Comparison of ENCODE assay signal across 21 mouse cellular contexts in genomic region chr2:141155972-141156371, GRCm38 (mm10).
DNase-seq lines count a peak whose midpoint lies in the region; ATAC-seq and TF ChIP-seq lines count a peak whose summit lies in the region.
"Had no signal": no experiment of that assay in that cellular context is flagged by ENCODE, and none has a peak within 500 bp of the region (broad histone marks: within the 10 kb centered on the region; RNA-seq: fewer than 3 reads in every experiment).

No protein-coding gene starts in this region.

- no peak overlapping the region for H3K4me3 ChIP-seq in cerebellum, adult 2 months (replicated peaks; ENCODE audit: insufficient read depth, low read depth, low read length)
- no peak overlapping the region for H3K4me3 ChIP-seq in stomach, postnatal 0 days (ENCODE audit: low read depth, low read length)
- H3K4me3 ChIP-seq: gastrocnemius, adult 2 months; hindbrain, embryonic 10.5 days; limb, embryonic 12.5 days had no signal

- intact Hi-C loops in left cerebral cortex, postnatal 4 days (cut with DNase I), result no loop called here

- no peak overlapping the region for H3K9ac ChIP-seq in stomach, postnatal 0 days (ENCODE audit: low read length)
- H3K9ac ChIP-seq: limb, embryonic 12.5 days; liver, postnatal 0 days had no signal

- peak; percentile 32 for DNase-seq in left cerebral cortex, postnatal 4 days
- no peak for DNase-seq in left cerebral cortex, adult 8-10 months (ENCODE audit: low spot score in 2 of 2)
- DNase-seq in cerebellum, adult 2 months, result peak; percentile 62 to 77
- peak; percentile 62 to 65 for DNase-seq in cerebellum, postnatal 25 days
- DNase-seq in lung, postnatal 25 days (ENCODE audit: low spot score), result no peak
- DNase-seq in stomach, postnatal 0 days (ENCODE audit: low spot score), result no peak
- no peak for DNase-seq in adrenal gland, postnatal 25 days
- DNase-seq: adrenal gland, postnatal 14 days; gastrocnemius, adult 2 months; kidney, adult 18-20 months; liver, postnatal 0 days; lung, postnatal 10 days; thymus, adult 2 months had no signal

- TF ChIP-seq POLR2A in cerebellum, adult 2 months (IDR thresholded peaks at IDR 0.05; ENCODE audit: borderline replicate concordance, insufficient read depth, low read length), result no peak

- no peaks in the 10 kb centered on the region for H3K36me3 ChIP-seq in stomach, postnatal 0 days (ENCODE audit: control insufficient read depth, insufficient read depth, low read length)
- H3K36me3 ChIP-seq: hindbrain, embryonic 10.5 days; limb, embryonic 12.5 days had no signal

- WGBS in cerebellum, adult 2 months, result 9% methylated on average over 4 of the region's 4 CpGs
- 79% methylated on average over 4 of the region's 4 CpGs for WGBS in stomach, postnatal 0 days

- no peaks in the 10 kb centered on the region; the same call in 1 of the 2 replicates for H3K4me1 ChIP-seq in cerebellum, adult 2 months (ENCODE audit: control insufficient read depth, insufficient read depth, low read length)
- H3K4me1 ChIP-seq in stomach, postnatal 0 days (replicated peaks; ENCODE audit: control insufficient read depth, insufficient read depth), result no peaks in the 10 kb centered on the region
- H3K4me1 ChIP-seq: hindbrain, embryonic 10.5 days had no signal

- no peak overlapping the region for H3K4me2 ChIP-seq in stomach, postnatal 0 days (replicated peaks; ENCODE audit: low read depth)
- H3K4me2 ChIP-seq: heart, embryonic 11.5 days; limb, embryonic 12.5 days; liver, embryonic 11.5 days; midbrain, embryonic 11.5 days had no signal

- H3K27me3 ChIP-seq in cerebellum, adult 2 months (ENCODE audit: control insufficient read depth, insufficient read depth, low read length), result no peaks in the 10 kb centered on the region
- H3K27me3 ChIP-seq in stomach, postnatal 0 days (ENCODE audit: control insufficient read depth, insufficient read depth, low read length), result no peaks in the 10 kb centered on the region
- H3K27me3 ChIP-seq: limb, embryonic 12.5 days had no signal

- ATAC-seq in stomach, postnatal 0 days (ENCODE audit: low FRiP score, low TSS enrichment), result no peak
- ATAC-seq: activated CD4-positive, CD25-positive, alpha-beta regulatory T cell, adult 4 months; inflammation-experienced regulatory T-cells, adult 6 months; liver, postnatal 0 days had no signal

- TF ChIP-seq EP300 in stomach, postnatal 0 days (optimal IDR thresholded peaks at IDR 0.05), result no peak

- H3K27ac ChIP-seq in cerebellum, adult 2 months (ENCODE audit: insufficient read depth, low read length), result no peak overlapping the region
- H3K27ac ChIP-seq in stomach, postnatal 0 days (replicated peaks), result no peak overlapping the region
- H3K27ac ChIP-seq: gastrocnemius, adult 2 months; hindbrain, embryonic 10.5 days; kidney, postnatal 0 days; limb, embryonic 12.5 days had no signal

- no peaks in the 10 kb centered on the region for H3K9me3 ChIP-seq in stomach, postnatal 0 days (ENCODE audit: control insufficient read depth, low read length)
- H3K9me3 ChIP-seq: hindbrain, embryonic 10.5 days; limb, embryonic 12.5 days had no signal

- TF ChIP-seq CTCF in cerebellum, adult 2 months (IDR thresholded peaks at IDR 0.05; ENCODE audit: borderline replicate concordance, insufficient read depth, low read depth, low read length), result no peak
- no peak for TF ChIP-seq CTCF in stomach, postnatal 0 days (IDR thresholded peaks at IDR 0.05; ENCODE audit: low read depth)

Comparison
In these comparisons a context has a peak if more than half of its experiments do, and no peak if none do; other contexts are left out.
1. DNase-seq: peak in left cerebral cortex, postnatal 4 days (single experiment), cerebellum, adult 2 months (2 of 2) and cerebellum, postnatal 25 days (2 of 2); none in left cerebral cortex, adult 8-10 months (0 of 2), lung, postnatal 25 days (single experiment), stomach, postnatal 0 days (single experiment) and adrenal gland, postnatal 25 days (single experiment).